In the genomic region with DNA sequence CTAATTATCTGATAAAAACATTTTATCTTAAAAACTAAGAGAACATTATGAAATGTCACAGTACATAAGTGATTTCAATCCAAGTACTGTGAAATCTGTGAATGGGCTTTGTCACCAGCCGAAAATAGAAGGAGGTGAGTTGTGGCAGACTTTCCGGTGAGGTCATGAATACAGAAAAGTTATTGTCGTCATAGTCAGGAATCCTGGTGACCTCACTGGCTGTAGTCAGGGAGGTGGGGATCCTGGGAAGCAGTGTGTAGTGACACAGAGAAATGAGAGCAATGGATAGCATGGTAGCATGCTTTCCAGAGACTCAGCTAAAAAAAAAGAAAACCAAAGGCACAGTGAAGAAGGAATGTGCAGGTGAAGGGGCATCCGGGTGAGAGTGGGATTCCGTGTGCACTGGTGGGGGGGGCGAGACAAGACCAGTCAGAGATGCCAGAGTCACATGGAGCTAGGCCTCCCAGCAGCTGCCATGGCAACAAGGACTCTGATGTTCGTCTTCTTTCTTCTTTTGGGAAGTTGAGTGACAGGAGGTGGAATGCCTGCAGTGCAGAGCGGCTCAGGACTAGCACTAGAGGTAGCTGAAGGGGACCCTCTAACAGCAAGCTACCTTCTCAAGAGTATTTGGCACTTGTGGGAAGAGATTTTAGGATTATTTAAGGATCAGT, we compare ENCODE assay signal across 11 mouse cellular contexts. TPM values are rescaled to one million over a fixed set of nuclear protein-coding genes. Genes with fewer than 3 reads are reported as not detected.
A peak's percentile ranks its signal among the peaks of the same experiment; 100 is the strongest.
DNase-seq lines count a peak whose midpoint lies in the region; ATAC-seq and TF ChIP-seq lines count a peak whose summit lies in the region.
"Had no signal": no experiment of that assay in that cellular context is flagged by ENCODE, and none has a peak within 500 bp of the region (broad histone marks: within the 10 kb centered on the region; RNA-seq: fewer than 3 reads in every experiment).

No protein-coding gene starts in this region.

- TF ChIP-seq CTCF in brain, embryonic 14.5 days (IDR thresholded peaks at IDR 0.05; ENCODE audit: borderline replicate concordance, extremely low read depth, insufficient read depth, insufficient read length) = no peak

- H3K27ac ChIP-seq in heart, embryonic 12.5 days (ENCODE audit: poor library complexity, severe bottlenecking) = peak overlapping the region; percentile 81
- H3K27ac ChIP-seq in heart, embryonic 15.5 days = peak overlapping the region; percentile 67
- H3K27ac ChIP-seq in midbrain, embryonic 14.5 days (replicated peaks; ENCODE audit: low read depth, low read length) = no peak overlapping the region

- intact Hi-C loops in left cerebral cortex, postnatal 4 days (cut with DNase I) = loop anchor here (5.0 kb wide), 1 partner anchor 129 kb away; no protein-coding TSS in a partner anchor

- peaks cover 24% of the 10 kb centered on the region for H3K4me1 ChIP-seq in heart, embryonic 12.5 days (replicated peaks)
- H3K4me1 ChIP-seq in heart, embryonic 15.5 days (replicated peaks) = peaks cover 18% of the 10 kb centered on the region
- H3K4me1 ChIP-seq in midbrain, embryonic 14.5 days (ENCODE audit: control insufficient read depth, insufficient read depth, low read length) = peaks cover 9% of the 10 kb centered on the region; the same call in 1 of the 2 replicates

- no peak for TF ChIP-seq POLR2A in brain, embryonic 14.5 days (IDR thresholded peaks at IDR 0.05; ENCODE audit: borderline replicate concordance, extremely low read depth, insufficient read depth, insufficient read length, poor library complexity, severe bottlenecking)

- no peaks in the 10 kb centered on the region for H3K9me3 ChIP-seq in heart, embryonic 12.5 days (replicated peaks)
- no peaks in the 10 kb centered on the region for H3K9me3 ChIP-seq in heart, embryonic 15.5 days (replicated peaks)
- H3K9me3 ChIP-seq in midbrain, embryonic 14.5 days (ENCODE audit: control insufficient read depth, low read length) = no peaks in the 10 kb centered on the region

- no peaks in the 10 kb centered on the region for H3K27me3 ChIP-seq in heart, embryonic 12.5 days (replicated peaks)
- no peaks in the 10 kb centered on the region for H3K27me3 ChIP-seq in heart, embryonic 15.5 days
- no peaks in the 10 kb centered on the region for H3K27me3 ChIP-seq in midbrain, embryonic 14.5 days (ENCODE audit: control insufficient read depth, insufficient read depth, low read length)

- no peak overlapping the region for H3K4me3 ChIP-seq in heart, embryonic 12.5 days
- no peak overlapping the region for H3K4me3 ChIP-seq in heart, embryonic 15.5 days
- H3K4me3 ChIP-seq in midbrain, embryonic 14.5 days (replicated peaks; ENCODE audit: low read depth, low read length) = no peak overlapping the region
- H3K4me3 ChIP-seq: erythroblast, embryonic 14.5 days had no signal

- 0 out of 2 replicates have a peak overlapping the region, but pooled peaks have one; percentile 7 for H3K9ac ChIP-seq in heart, embryonic 12.5 days
- H3K9ac ChIP-seq in heart, embryonic 15.5 days = no peak overlapping the region
- H3K9ac ChIP-seq in midbrain, embryonic 14.5 days (replicated peaks; ENCODE audit: low read length) = no peak overlapping the region

- peaks cover 8% of the 10 kb centered on the region for H3K36me3 ChIP-seq in heart, embryonic 12.5 days
- no peaks in the 10 kb centered on the region for H3K36me3 ChIP-seq in heart, embryonic 15.5 days
- H3K36me3 ChIP-seq in midbrain, embryonic 14.5 days (ENCODE audit: control insufficient read depth, insufficient read depth, low read length) = no peaks in the 10 kb centered on the region

- H3K4me2 ChIP-seq in heart, embryonic 12.5 days = peak overlapping the region; percentile 35; the same call in 1 of the 2 replicates
- H3K4me2 ChIP-seq in heart, embryonic 15.5 days = 0 out of 2 replicates have a peak overlapping the region, but pooled peaks have one; percentile 14
- no peak overlapping the region for H3K4me2 ChIP-seq in midbrain, embryonic 14.5 days (ENCODE audit: low read length)
- H3K4me2 ChIP-seq: liver, embryonic 11.5 days had no signal

- no peak for DNase-seq in heart, adult 11 months
- peak; percentile 74 for DNase-seq in brain, embryonic 14.5 days (ENCODE audit: low read depth)
- peak; percentile 64 for DNase-seq in midbrain, embryonic 14.5 days
- no peak for DNase-seq in liver
- DNase-seq in testis, postnatal 14 days (ENCODE audit: low spot score) = no peak
- no peak for DNase-seq in left cerebral cortex, postnatal 4 days
- DNase-seq: cerebellum, adult 11-12 months had no signal

- no peak for ATAC-seq in heart, embryonic 12.5 days (ENCODE audit: insufficient number of reproducible peaks, low FRiP score)
- no peak for ATAC-seq in heart, embryonic 15.5 days (replicated peaks; ENCODE audit: insufficient number of reproducible peaks, insufficient read depth, low FRiP score, low read depth)
- ATAC-seq in midbrain, embryonic 14.5 days (ENCODE audit: low FRiP score, low TSS enrichment) = peak; percentile 66

- 39% methylated on average over 8 of the region's 8 CpGs for WGBS in heart, embryonic 12.5 days
- WGBS in heart, embryonic 15.5 days = 38% methylated on average over 8 of the region's 8 CpGs
- WGBS in midbrain, embryonic 14.5 days = 18% methylated on average over 8 of the region's 8 CpGs

RNA-seq across cellular contexts. Expression of a gene that starts 47.2 kb away (rescaled TPM):
- 4.1 TPM in 2 replicates for polyA plus RNA-seq in heart, embryonic 12.5 days (2016; fragmentation: Nextera tagmentation; extraction: Ambion mirVana)
- polyA plus RNA-seq in brain, embryonic 14.5 days (2012; rRNA removed) = 6.2 and 7.2 TPM in 2 replicates
- polyA plus RNA-seq in heart, embryonic 15.5 days (2015; fragmentation: Nextera tagmentation; extraction: Ambion mirVana) = 2.5 and 4.9 TPM in 2 replicates
- 3.9 and 4.5 TPM in 2 replicates for polyA plus RNA-seq in midbrain, embryonic 14.5 days (2014; fragmentation: Nextera tagmentation; extraction: Ambion mirVana)
- 1 to 10 TPM; 6.3 to 7.4 TPM for total RNA-seq in left cerebral cortex, postnatal 4 days (2021)

Comparison
In these comparisons a context has a peak if more than half of its experiments do, and no peak if none do; other contexts are left out.
1. DNase-seq: peak in brain, embryonic 14.5 days (single experiment) and midbrain, embryonic 14.5 days (single experiment); none in heart, adult 11 months (single experiment), liver (single experiment), testis, postnatal 14 days (single experiment) and left cerebral cortex, postnatal 4 days (single experiment).